Mouse (Mus musculus): ENCODE measurements around the gene Pim1.
A peak's percentile ranks its signal among the peaks of the same experiment; 100 is the strongest.

Pim1 gene

DNA sequence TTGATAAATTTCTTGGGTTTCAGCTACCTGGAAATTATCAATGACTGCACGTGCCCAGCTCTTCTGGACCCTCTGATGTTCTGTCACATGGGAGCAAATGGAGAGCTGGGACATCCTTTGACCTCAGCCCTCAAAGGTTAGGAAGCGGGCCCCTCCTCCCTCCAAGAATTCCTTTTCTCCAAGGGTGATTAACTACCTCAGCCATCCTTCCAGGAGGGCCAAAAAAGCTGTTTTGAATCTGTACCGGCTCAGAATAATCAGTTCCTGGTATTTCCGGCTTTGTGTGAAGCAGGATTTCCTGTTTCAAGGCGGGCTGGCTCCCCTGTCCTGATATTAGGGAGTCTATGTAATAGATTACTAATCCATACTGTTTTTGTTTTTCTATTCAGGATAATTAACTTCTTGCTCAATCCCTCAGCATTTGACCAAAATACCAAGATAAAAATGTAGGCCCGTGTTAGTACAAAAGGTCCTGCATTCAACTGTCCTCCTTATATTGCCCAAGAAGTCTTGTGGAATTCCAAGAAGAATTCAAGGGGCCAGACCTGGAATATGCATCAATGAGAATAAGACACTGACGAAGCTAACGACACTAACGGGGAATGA lies 25.0 kb upstream of the Pim1 start:
- no peak for DNase-seq (ENCODE audit: low spot score)

DNA sequence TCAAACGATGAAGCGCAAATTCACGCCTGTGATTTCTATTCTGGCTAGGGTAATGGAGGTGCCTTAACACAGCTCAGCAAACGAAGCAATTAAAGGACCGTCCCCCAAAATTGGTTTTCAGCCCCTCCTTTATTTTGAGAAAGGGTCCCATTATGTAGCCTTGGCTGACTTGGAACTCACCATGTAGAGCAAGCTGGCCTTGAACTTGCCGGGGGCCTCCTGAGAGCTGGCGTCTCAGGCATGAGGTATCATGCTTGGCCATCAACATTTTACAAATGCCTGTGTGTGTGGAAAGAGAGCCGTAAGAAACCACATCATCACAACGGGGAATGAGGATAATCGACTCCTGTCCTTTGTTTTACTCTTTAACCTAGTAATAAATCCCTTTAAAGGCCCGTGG lies 23.5 kb upstream of the Pim1 start:
- no peak for DNase-seq (ENCODE audit: low spot score)

DNA sequence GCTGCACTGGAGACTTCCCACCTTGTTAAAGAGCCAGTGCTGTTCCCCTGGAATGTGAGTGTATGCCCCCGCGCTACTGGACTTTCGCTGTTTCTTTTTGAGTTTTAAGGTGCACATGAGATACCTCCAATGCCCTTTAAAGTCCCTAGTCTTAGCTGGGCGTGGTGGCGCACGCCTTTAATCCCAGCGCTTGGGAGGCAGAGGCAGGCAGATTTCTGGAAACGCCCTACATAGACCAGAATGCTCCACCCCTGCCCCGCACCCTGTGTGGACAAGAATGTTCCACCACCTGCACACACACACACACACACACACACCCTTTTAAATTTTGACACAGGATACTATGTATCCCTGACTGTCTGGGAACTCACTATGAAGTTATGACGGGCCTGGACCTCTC lies 17.1 kb upstream of the Pim1 start:
- DNase-seq (ENCODE audit: low spot score): no peak

DNA sequence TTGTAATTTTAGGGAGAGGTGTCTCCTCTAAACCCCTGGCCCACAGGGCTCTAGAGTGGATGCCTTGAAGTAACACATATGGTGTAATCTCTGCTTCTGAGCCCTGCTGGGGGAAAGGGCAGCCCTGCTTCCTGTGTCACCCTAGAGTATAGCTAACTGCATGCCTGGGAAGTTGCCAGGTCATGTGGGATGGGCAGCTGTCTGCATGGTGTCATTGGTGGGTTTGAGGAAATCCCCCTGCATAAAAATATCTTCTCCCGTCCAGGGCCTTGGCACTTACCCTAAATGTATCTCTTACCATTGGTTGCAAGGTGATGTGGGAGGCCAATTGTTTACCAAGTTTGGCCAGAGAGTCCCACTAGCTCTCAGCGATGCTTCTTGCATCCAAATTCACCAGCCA lies 16.5 kb upstream of the Pim1 start:
- DNase-seq (ENCODE audit: low spot score): no peak

GRCm38 (mm10) chr17:29475142-29475541 lies 15.4 kb upstream of the Pim1 start:
- DNase-seq (ENCODE audit: low spot score): no peak

GRCm38 (mm10) chr17:29476461-29476860 lies 14.1 kb upstream of the Pim1 start:
- DNase-seq (ENCODE audit: low spot score): no peak

DNA sequence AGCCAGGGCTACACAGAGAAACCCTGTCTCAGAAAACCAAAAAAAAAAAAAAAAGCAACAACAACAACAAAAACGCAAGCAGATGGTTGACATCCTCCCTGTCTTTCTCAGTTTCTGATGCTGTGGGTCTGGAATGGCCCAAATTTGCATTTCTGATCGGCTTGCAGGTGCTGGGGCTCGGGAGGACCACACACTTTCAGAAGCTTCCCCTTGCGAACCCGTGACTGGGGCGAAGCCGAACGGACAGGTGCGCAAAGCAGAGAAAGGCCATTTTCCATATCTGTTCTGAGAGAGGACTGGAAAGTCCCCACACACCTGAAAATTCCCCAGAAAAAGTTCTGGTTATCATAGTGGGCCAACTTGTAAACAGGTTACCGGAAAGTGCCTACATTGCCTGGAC lies 13.2 kb upstream of the Pim1 start:
- DNase-seq (ENCODE audit: low spot score): no peak

- no peak for DNase-seq (ENCODE audit: low spot score)
Observed at GRCm38 (mm10) chr17:29478271-29478670, 12.3 kb upstream of the Pim1 start.

GRCm38 (mm10) chr17:29480256-29480655 lies 10.3 kb upstream of the Pim1 start:
- no peak for DNase-seq (ENCODE audit: low spot score)

- no peak for DNase-seq (ENCODE audit: low spot score)
Observed at GRCm38 (mm10) chr17:29482632-29483031, 7.9 kb upstream of the Pim1 start.

DNA sequence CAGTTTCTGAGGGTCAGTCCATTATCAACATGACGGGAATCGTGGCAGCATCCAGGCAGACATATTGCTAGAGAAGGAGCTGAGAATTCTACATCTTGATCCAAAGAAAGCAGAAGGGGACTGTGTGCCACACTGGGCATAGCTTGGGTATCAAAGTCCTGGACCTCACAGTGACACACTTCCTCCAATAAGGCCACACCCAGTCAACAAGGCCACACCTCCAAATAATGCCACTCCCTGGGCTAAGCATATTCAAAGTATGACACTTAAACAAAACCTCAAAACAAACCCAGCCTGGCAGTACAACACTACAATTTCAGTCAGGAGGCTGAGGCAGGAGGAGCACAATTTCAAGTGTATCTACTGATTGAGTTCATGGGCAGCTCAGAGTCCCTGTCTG lies 7.3 kb upstream of the Pim1 start:
- no peak for DNase-seq (ENCODE audit: low spot score)

DNA sequence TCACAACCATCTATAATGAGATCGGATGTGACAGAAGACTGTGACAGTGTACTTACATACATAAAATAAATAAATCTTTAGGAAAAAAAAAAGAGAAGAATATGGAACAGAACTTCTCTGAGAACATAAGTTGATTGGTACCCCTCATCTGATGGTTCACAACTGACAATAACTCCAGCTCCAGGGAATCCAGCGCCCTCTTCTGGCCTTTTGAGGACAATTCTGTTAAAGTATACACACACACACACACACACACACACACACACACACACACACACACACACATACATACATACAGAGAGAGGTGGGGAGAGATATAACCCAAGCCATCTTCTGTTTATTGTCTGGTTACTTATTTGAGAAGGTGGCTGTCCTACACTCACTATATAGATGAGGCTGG lies 6.1 kb upstream of the Pim1 start:
- DNase-seq (ENCODE audit: low spot score): no peak

GRCm38 (mm10) chr17:29485336-29486233 lies 5.0 kb upstream of the Pim1 start:
- no peak for DNase-seq (ENCODE audit: low spot score)

DNA sequence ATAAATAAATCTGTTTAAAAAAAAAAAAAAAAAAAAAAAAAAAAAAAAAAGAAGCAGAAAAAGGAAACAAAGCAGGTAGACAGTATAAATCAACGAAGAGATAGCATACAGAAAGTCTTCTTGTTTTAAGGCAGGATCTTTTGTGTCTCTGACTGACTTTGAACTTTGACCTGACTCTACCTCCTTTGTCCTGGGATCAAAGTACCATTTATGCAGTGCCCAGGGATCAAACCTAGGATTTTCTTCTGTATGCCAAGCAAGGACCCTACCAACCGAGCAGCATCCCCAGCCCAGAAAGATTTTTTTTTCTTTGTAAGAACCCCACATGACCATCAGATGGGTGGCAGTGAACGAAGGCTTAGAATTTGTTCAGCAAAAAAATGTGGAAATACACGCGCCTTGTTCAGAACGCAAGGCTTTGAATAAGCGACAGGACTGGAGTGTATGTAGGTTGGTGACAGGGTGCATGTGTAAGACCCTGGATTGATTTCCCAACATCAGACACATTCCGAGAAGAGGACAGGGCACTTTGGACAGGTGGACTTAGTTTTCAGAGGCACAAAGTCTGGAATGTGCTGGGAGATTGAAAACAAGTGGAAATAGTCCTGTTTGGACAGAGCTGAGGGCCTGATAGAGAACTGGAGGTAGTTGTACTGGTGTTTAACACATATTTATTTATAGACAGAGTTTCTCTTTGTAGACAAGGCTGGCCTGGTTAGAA lies 2.1 kb upstream of the Pim1 start:
- DNase-seq (ENCODE audit: low spot score): no peak

GRCm38 (mm10) chr17:29488978-29489970 lies 1.3 kb upstream of the Pim1 start:
- DNase-seq (ENCODE audit: low spot score): no peak

DNA sequence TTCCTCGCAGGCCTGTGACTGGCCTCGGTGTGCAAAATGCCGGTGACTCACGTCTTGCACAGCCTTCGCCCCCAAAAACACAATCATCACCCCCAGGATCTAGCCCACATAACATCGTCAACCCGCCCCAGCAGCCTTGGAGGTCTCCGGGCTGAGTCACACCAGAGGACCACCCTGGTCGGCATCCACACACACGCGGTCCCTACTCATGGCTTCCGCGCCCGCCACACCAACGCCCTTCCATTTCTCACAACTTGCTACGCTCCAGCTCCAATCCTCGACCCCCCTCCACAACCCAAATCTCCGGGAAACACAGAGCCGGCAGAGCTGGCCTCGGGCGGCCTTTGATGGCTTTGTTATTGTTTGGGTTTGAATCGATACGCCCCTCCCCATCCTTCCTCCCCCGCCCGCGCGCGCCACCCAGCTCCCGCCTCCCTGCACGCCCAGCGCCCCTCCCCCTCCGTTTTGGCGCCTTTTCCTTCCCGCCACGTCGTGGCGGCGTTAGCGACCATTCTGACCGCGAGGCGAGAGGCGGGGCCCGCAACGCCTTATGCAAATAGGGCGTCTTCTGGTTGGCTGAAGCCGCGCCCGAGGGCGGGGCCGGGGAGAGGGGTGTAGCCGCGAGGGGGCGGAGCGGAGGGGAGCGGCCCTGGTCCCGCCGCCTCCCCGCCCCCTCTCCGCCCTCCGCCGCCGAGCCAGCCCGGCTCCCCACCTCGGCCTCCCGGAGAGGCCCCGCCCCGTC lies 411 bp upstream of the Pim1 start:
- DNase-seq (ENCODE audit: low spot score): peak; percentile 97

- no peak for DNase-seq (ENCODE audit: low spot score)
Observed at GRCm38 (mm10) chr17:29491591-29492268, 1.2 kb downstream of the Pim1 start.

DNA sequence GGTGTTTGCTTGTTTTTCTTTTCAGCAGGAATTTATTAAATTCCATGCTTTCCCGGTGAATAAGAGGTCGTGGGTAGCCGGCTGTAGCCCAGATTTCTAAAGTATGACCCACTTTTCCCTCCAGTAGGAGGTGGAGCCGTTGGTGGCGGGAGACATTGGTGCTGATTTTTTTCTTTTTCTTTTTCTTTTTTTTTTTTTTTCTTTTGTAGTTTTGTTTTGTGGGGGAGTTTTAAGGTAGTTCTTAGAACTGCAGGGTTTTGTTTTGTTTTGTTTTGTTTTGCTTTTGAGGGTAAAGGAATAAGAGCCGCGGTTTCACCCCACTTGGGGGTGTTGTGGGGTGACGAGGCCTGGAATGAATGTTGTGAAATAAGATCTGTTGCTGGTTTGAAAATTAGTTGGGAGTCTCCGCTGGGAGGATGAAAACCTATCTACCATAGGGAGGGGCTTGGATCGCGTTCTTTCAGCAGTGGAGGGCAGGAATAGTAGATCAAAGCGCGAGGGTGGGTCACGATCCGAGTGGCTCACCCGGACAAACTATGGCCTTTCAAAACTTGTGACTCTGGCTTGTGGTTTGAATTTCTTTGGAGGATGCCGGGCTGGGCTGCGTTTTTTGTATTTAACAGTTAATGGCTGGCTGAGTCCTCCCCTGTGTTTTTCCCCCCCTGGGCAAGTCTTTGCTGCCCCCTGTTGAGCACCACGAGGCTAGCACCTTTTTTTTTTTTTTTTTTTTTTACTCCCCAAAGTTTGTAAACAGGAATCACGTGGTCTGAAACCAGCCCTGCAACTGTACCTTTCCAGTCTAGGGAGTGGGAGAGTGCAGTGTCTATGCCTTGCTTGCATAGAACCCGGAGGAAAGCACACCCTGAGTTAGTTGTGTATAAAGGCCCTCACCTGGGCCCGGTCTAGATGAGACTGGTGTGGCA lies 2.0 kb downstream of the Pim1 start:
- peak; percentile 72 for DNase-seq (ENCODE audit: low spot score)

- no peak for DNase-seq (ENCODE audit: low spot score)
Observed at GRCm38 (mm10) chr17:29493461-29493980, 3.0 kb downstream of the Pim1 start.

Data from spleen, adult 12 weeks (tissue).